ENCODE assay signal across 22 mouse cellular contexts in genomic region chr8:90176335-90176734, GRCm38 (mm10).
DNase-seq lines count a peak whose midpoint lies in the region; ATAC-seq and TF ChIP-seq lines count a peak whose summit lies in the region.
"Had no signal": no experiment of that assay in that cellular context is flagged by ENCODE, and none has a peak within 500 bp of the region (broad histone marks: within the 10 kb centered on the region; RNA-seq: fewer than 3 reads in every experiment).

No protein-coding gene starts in this region.

- H3K36me3 ChIP-seq in hindbrain, embryonic 14.5 days (replicated peaks; ENCODE audit: control insufficient read depth, insufficient read depth), result no peaks in the 10 kb centered on the region
- H3K36me3 ChIP-seq in hindbrain, embryonic 10.5 days, result no peaks in the 10 kb centered on the region
- no peaks in the 10 kb centered on the region for H3K36me3 ChIP-seq in forebrain, postnatal 0 days (ENCODE audit: insufficient read depth)
- H3K36me3 ChIP-seq in midbrain, embryonic 16.5 days (ENCODE audit: control insufficient read depth, insufficient read depth, low read length), result no peaks in the 10 kb centered on the region
- H3K36me3 ChIP-seq: embryonic facial prominence, embryonic 15.5 days; limb, embryonic 13.5 days; liver, embryonic 13.5 days had no signal

- H3K27ac ChIP-seq in hindbrain, embryonic 14.5 days, result no peak overlapping the region
- no peak overlapping the region for H3K27ac ChIP-seq in hindbrain, embryonic 10.5 days
- no peak overlapping the region for H3K27ac ChIP-seq in forebrain, postnatal 0 days (ENCODE audit: low read depth, low read length)
- H3K27ac ChIP-seq in midbrain, embryonic 16.5 days (ENCODE audit: low read length), result no peak overlapping the region
- H3K27ac ChIP-seq: embryonic facial prominence, embryonic 15.5 days; limb, embryonic 13.5 days; liver, embryonic 13.5 days had no signal

- peak; percentile 50 for DNase-seq in hindbrain, embryonic 14.5 days (ENCODE audit: low spot score)
- DNase-seq in hindbrain, embryonic 10.5 days (ENCODE audit: low spot score), result no peak
- peak; percentile 72 for DNase-seq in brain, embryonic 14.5 days (ENCODE audit: low read depth)
- peak; percentile 35 for DNase-seq in forebrain, postnatal 0 days
- DNase-seq in Muller cell, postnatal 12 days (ENCODE audit: inconsistent ontology term), result no peak
- DNase-seq in left cerebral cortex, adult 18-20 months (ENCODE audit: low spot score in 2 of 2), result no peak
- DNase-seq in cerebellum, postnatal 25 days, result no peak
- DNase-seq: adrenal gland, adult 2 months; B cell, adult 2 months; cerebellum, adult 9-11 months; heart, postnatal 14 days; kidney, adult 9 months; kidney, postnatal 4 days; layer of hippocampus, adult 9-11 months; liver, embryonic 13.5 days; lung, embryonic 14.5 days; lung, postnatal 36 days; thymus, postnatal 25 days had no signal

- H3K9ac ChIP-seq in hindbrain, embryonic 14.5 days, result no peak overlapping the region
- no peak overlapping the region for H3K9ac ChIP-seq in forebrain, postnatal 0 days
- H3K9ac ChIP-seq in midbrain, embryonic 16.5 days (ENCODE audit: low read depth, low read length), result no peak overlapping the region
- H3K9ac ChIP-seq: embryonic facial prominence, embryonic 15.5 days; limb, embryonic 13.5 days; liver, embryonic 13.5 days; lung, embryonic 14.5 days had no signal

- 0 out of 2 replicates have a peak, but pooled peaks cover 18% of the 10 kb centered on the region for H3K4me1 ChIP-seq in hindbrain, embryonic 14.5 days (replicated peaks; ENCODE audit: control insufficient read depth, insufficient read depth, low read length)
- H3K4me1 ChIP-seq in hindbrain, embryonic 10.5 days (replicated peaks), result peaks cover 19% of the 10 kb centered on the region
- no peaks in the 10 kb centered on the region; the same call in 1 of the 2 replicates for H3K4me1 ChIP-seq in forebrain, postnatal 0 days (ENCODE audit: insufficient read depth)
- H3K4me1 ChIP-seq in midbrain, embryonic 16.5 days (ENCODE audit: control insufficient read depth, insufficient read depth, low read length), result peaks cover 6% of the 10 kb centered on the region
- H3K4me1 ChIP-seq: embryonic facial prominence, embryonic 15.5 days; liver, embryonic 13.5 days had no signal

- WGBS in hindbrain, embryonic 14.5 days, result 28% methylated on average over 9 of the region's 9 CpGs
- 50% methylated on average over 9 of the region's 9 CpGs for WGBS in hindbrain, embryonic 10.5 days
- 6% methylated on average over 9 of the region's 9 CpGs for WGBS in forebrain, postnatal 0 days
- WGBS in midbrain, embryonic 16.5 days, result 6% methylated on average over 9 of the region's 9 CpGs

- H3K27me3 ChIP-seq in hindbrain, embryonic 14.5 days (ENCODE audit: control insufficient read depth, insufficient read depth, low read length), result no peaks in the 10 kb centered on the region
- no peaks in the 10 kb centered on the region; the same call in 1 of the 2 replicates for H3K27me3 ChIP-seq in hindbrain, embryonic 10.5 days (ENCODE audit: insufficient read depth, poor library complexity, severe bottlenecking)
- H3K27me3 ChIP-seq in forebrain, postnatal 0 days (ENCODE audit: insufficient read depth, low read length), result no peaks in the 10 kb centered on the region; the same call in 1 of the 2 replicates
- H3K27me3 ChIP-seq in midbrain, embryonic 16.5 days (ENCODE audit: control insufficient read depth, insufficient read depth, low read depth, low read length), result no peaks in the 10 kb centered on the region
- H3K27me3 ChIP-seq: embryonic facial prominence, embryonic 15.5 days; liver, embryonic 13.5 days had no signal

- no peak for TF ChIP-seq CTCF in brain, embryonic 14.5 days (IDR thresholded peaks at IDR 0.05; ENCODE audit: borderline replicate concordance, extremely low read depth, insufficient read depth, insufficient read length)
- no peak for TF ChIP-seq CTCF in forebrain, postnatal 0 days (IDR thresholded peaks at IDR 0.05; ENCODE audit: low read depth)

- H3K4me2 ChIP-seq in hindbrain, embryonic 14.5 days (replicated peaks), result peak overlapping the region; percentile 24
- 0 out of 2 replicates have a peak overlapping the region, but pooled peaks have one; percentile 11 for H3K4me2 ChIP-seq in forebrain, postnatal 0 days (ENCODE audit: low read depth)
- peak overlapping the region; percentile 7; the same call in 1 of the 2 replicates for H3K4me2 ChIP-seq in midbrain, embryonic 16.5 days (ENCODE audit: low read length)
- H3K4me2 ChIP-seq: embryonic facial prominence, embryonic 15.5 days; heart, embryonic 11.5 days; limb, embryonic 13.5 days; liver, embryonic 13.5 days; lung, embryonic 14.5 days had no signal

- H3K9me3 ChIP-seq in hindbrain, embryonic 14.5 days (ENCODE audit: control insufficient read depth, low read length), result no peaks in the 10 kb centered on the region
- H3K9me3 ChIP-seq in hindbrain, embryonic 10.5 days, result no peaks in the 10 kb centered on the region
- no peaks in the 10 kb centered on the region for H3K9me3 ChIP-seq in forebrain, postnatal 0 days (ENCODE audit: low read length)
- H3K9me3 ChIP-seq in midbrain, embryonic 16.5 days (replicated peaks; ENCODE audit: control insufficient read depth, low read length, poor library complexity, severe bottlenecking), result no peaks in the 10 kb centered on the region
- H3K9me3 ChIP-seq: embryonic facial prominence, embryonic 15.5 days; limb, embryonic 13.5 days; liver, embryonic 13.5 days had no signal

- H3K4me3 ChIP-seq in hindbrain, embryonic 14.5 days (replicated peaks; ENCODE audit: low read length), result no peak overlapping the region
- no peak overlapping the region for H3K4me3 ChIP-seq in hindbrain, embryonic 10.5 days
- no peak overlapping the region for H3K4me3 ChIP-seq in forebrain, postnatal 0 days (ENCODE audit: low read depth, low read length)
- H3K4me3 ChIP-seq in midbrain, embryonic 16.5 days (ENCODE audit: low read depth, low read length), result no peak overlapping the region
- H3K4me3 ChIP-seq: embryonic facial prominence, embryonic 15.5 days; limb, embryonic 13.5 days; liver, embryonic 13.5 days had no signal

- no peak for TF ChIP-seq POLR2A in brain, embryonic 14.5 days (IDR thresholded peaks at IDR 0.05; ENCODE audit: borderline replicate concordance, extremely low read depth, insufficient read depth, insufficient read length, poor library complexity, severe bottlenecking)

- ATAC-seq in hindbrain, embryonic 14.5 days (ENCODE audit: low FRiP score), result no peak
- no peak for ATAC-seq in forebrain, postnatal 0 days
- ATAC-seq in midbrain, embryonic 16.5 days, result no peak

Comparison
In these comparisons a context has a peak if more than half of its experiments do, and no peak if none do; other contexts are left out.
1. DNase-seq: peak in hindbrain, embryonic 14.5 days (single experiment), brain, embryonic 14.5 days (single experiment) and forebrain, postnatal 0 days (single experiment); none in hindbrain, embryonic 10.5 days (single experiment), Muller cell, postnatal 12 days (single experiment), left cerebral cortex, adult 18-20 months (0 of 2) and cerebellum, postnatal 25 days (0 of 2).
2. Peak in every context shown above with its lines, with median percentiles within 50 percentile points of each other: H3K4me2 ChIP-seq.